Mouse (Mus musculus) testis, adult 2 months (tissue): ENCODE data around the gene 9230112D13Rik.

Experiments
- CTCF ChIP-seq: fragments of 200-500 bp; IDR thresholded peaks from 2 replicates; pipeline ENCODE4 v1.5.1; 2012; ENCODE audit warnings: low read depth, mild to moderate bottlenecking, inconsistent platforms, low read length, moderate library complexity; ENCODE audit not compliant: control insufficient read depth, insufficient read depth, insufficient replicate concordance
- POLR2A ChIP-seq: fragments of 200-500 bp; IDR thresholded peaks from 2 replicates; pipeline ENCODE4 v1.6.1; 2012; ENCODE audit warnings: low read depth, mild to moderate bottlenecking, inconsistent platforms, low read length, moderate library complexity; ENCODE audit not compliant: control insufficient read depth

GRCm38 (mm10) chr14:34522701-34523100 is at the start of gene 9230112D13Rik:
- TF ChIP-seq CTCF (no peak), POLR2A (no peak)
